Mouse (Mus musculus): Measurements from ENCODE around the gene Rtel1. TPM values are rescaled to one million over a fixed set of nuclear protein-coding genes. Genes with fewer than 3 reads are reported as not detected.

Rtel1 gene
- 10 to 100 TPM; 12.0 to 13.0 TPM for total RNA-seq (2021)
- long read RNA-seq, experiment 1, full-length matches to known transcripts: 1 of 6 reads
- long read RNA-seq, experiment 1, partial matches to known transcripts: 2 of 6 reads
- long read RNA-seq, experiment 1, other reads (novel, unspliced or antisense): 3 of 6 reads
- long read RNA-seq, experiment 2, full-length matches to known transcripts: 1 of 1 reads
- long read RNA-seq, experiment 2, partial matches to known transcripts: 0 of 1 reads
- long read RNA-seq, experiment 2, other reads (novel, unspliced or antisense): 0 of 1 reads

DNA sequence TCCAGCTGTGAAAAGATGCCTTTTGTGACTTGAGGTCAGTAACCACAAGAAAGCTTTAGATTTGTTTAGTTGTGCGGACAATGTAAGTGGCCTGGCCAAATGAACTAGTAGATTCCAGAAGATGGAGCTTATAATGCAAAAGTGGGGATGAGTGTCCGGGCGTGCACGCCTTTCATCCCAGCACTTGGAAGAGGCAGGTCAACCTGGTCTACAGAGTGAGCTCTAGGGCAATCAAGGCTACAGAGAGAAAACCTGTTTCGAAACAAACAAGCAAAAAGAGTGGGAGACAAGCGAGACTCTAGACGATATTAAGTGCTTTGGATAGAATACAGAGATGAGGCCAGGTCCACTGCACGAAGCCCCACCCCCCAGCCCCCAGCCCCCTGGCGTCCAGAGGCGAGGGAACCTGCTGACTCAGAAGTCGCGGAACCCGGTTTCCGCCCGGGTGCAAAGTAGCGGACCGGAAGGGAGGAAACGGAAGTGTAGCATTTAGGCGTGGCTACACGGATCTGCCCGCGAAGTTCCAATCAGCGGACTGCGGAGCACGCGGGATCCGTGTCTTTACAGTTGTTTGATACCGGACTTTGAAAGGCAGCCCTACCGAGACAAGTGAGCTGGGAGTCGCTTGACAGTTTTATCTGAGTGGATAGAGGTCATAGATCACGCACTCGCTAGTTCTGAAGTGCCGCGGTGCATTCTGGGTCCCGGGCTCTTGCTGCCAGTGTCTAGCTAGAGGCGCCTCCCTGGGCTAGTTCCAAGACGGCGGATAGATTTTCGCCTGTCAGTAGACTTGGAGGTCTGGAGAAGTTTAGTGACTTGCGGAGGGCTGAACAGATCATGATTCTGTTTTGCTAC lies at the start of gene Rtel1:
TSS of gene Rtel1 (plus strand) at position 492 of the 855 bp plus-strand sequence.
- peak within 1 kb of the TSS; percentile 95 for H3K27ac ChIP-seq
- intact Hi-C loops (cut with DNase I): loop anchor here (5.0 kb wide), 1 partner anchor 132 kb away; the partner anchor contains the start of gene Ppdpf

DNA sequence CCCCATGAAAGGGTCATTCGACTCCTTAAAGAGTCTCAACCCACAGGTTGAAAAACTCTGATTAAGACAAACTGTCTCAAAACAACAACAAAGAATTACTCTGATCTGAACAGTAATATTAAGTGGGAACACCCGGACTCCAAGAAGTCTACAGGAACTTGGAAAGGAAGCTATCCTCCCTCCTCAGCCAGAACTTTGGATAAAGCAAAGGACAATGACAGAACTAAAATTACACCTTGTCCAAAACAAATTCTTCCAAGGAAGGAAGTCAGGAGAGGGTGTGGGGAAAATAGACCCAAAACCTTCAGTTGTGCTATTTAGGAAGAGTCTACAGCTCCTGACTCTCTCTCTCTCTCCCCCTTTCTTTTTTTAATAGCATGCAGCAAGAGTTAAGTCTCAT lies 47.4 kb upstream of the Rtel1 start:
- no peak for DNase-seq
- Histone ChIP-seq H3K27ac (peak overlapping the region; percentile 46), H3K4me3 (no peak overlapping the region)
- intact Hi-C loops (cut with DNase I): no loop called here
- TF ChIP-seq CTCF (IDR thresholded peaks at IDR 0.05): no peak

More for the DNA sequence above, at the start of gene Rtel1:
- peak; percentile 42 for TF ChIP-seq CTCF (IDR thresholded peaks at IDR 0.05)
- H3K4me3 ChIP-seq: peak within 1 kb of the TSS; percentile 71
- peak; percentile 88 for DNase-seq

GRCm38 (mm10) chr2:181273829-181274228 lies 45.7 kb upstream of the Rtel1 start:
- H3K4me3 ChIP-seq: no peak overlapping the region
- H3K27ac ChIP-seq: no peak overlapping the region
- intact Hi-C loops (cut with DNase I): no loop called here
- TF ChIP-seq CTCF (IDR thresholded peaks at IDR 0.05): no peak
- no peak for DNase-seq

DNA sequence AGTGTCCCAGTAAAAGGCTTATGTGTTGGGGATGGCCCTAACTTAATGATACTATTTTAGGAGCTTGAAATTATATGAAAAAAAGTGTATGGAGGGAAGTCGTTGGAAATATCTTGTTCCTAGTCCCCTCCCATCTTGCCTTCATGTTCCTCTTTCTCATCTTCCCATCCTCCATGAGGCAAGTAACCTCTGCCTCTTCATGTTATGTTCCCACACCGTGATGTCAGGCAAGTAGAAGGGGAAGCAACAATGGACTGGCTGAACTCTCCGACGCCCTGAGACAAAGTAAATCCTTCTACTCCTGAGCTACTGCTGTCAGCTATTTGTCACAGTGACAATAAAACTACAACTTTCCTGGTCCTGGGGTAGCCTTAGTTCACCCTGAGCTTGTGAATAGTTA lies 44.9 kb upstream of the Rtel1 start:
- no peak for DNase-seq
- Histone ChIP-seq H3K27ac (no peak overlapping the region), H3K4me3 (no peak overlapping the region)
- intact Hi-C loops (cut with DNase I): no loop called here
- TF ChIP-seq CTCF (IDR thresholded peaks at IDR 0.05): no peak

- TF ChIP-seq CTCF (IDR thresholded peaks at IDR 0.05): no peak
- Histone ChIP-seq H3K27ac (peak overlapping the region; percentile 46; the same call in 1 of the 2 replicates), H3K4me3 (no peak overlapping the region)
- no peak for DNase-seq
- intact Hi-C loops (cut with DNase I): no loop called here
Observed at GRCm38 (mm10) chr2:181276766-181277165, 42.8 kb upstream of the Rtel1 start.

- no peak for DNase-seq
- TF ChIP-seq CTCF (IDR thresholded peaks at IDR 0.05): no peak
- intact Hi-C loops (cut with DNase I): no loop called here
- Histone ChIP-seq H3K4me3 (no peak overlapping the region), H3K27ac (no peak overlapping the region)
Observed at GRCm38 (mm10) chr2:181277866-181278265, 41.7 kb upstream of the Rtel1 start.

- Histone ChIP-seq H3K4me3 (no peak overlapping the region), H3K27ac (peak overlapping the region; percentile 41)
- DNase-seq: no peak
- intact Hi-C loops (cut with DNase I): no loop called here
- no peak for TF ChIP-seq CTCF (IDR thresholded peaks at IDR 0.05)
Observed at GRCm38 (mm10) chr2:181279968-181280367, 39.6 kb upstream of the Rtel1 start.

- intact Hi-C loops (cut with DNase I): loop anchor here (2.0 kb wide), 1 partner anchor 100 kb away; the partner anchor contains the start of gene Ppdpf
- no peak for TF ChIP-seq CTCF (IDR thresholded peaks at IDR 0.05)
- DNase-seq: no peak
Observed at GRCm38 (mm10) chr2:181286629-181287337, 32.8 kb upstream of the Rtel1 start.

DNA sequence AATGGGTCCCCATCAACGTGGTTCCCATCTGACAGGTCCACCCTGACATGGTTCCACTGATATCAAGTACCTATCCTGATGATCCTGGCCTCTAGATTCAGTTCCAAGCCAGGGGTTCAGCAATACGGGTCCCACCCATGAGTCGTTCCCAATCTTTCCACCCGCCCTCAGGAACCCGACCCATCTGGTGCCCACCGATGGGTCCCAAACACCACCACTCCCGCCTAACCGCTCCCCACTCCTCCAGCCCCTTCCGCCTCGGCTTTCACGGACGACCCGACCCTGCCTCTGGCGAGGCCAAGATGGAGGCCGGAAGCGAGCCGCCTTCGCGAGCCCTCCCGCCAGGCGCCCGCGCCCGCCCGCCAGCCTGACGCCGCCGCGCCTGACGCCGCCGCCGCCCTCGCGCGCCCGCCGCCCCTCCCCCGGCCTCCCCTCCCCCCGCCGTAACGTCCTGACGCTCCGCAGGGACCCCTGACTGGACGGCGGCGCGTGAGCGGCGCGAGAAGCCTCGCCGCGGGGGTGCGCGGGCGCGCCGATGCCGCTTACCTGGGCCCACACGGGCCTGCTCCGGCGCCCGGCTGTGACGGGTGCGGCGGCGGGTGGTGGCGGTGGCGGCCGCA lies 32.1 kb upstream of the Rtel1 start:
- intact Hi-C loops (cut with DNase I): loop anchor here (2.0 kb wide), 1 partner anchor 101 kb away; the partner anchor contains the start of gene Ppdpf

More at GRCm38 (mm10) chr2:181286629-181287337, 32.8 kb upstream of the Rtel1 start:
- Histone ChIP-seq H3K4me3 (peak overlapping the region; percentile 78), H3K27ac (peak overlapping the region; percentile 96)

DNA sequence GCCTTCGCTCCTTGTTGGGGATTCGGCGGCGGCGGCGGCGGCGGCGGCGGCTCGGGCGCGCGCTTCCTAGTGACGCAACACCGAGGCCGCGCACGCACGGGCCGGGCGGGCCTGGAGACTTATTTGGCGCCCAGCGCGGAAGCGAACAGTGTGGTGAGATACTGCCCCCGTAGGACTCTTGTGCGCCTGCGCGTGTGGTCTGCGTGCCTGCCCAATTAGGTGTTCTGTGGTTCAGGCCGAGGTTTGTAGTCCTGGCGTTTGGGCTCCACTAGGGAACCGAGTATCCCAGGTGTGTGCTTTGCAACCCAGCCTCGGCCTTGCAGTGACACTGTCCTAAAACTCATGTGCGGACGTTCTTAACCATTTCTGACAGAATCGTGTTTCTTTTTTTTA lies 31.6 kb upstream of the Rtel1 start, which contains the start of gene Gmeb2:
TSS of gene Gmeb2 (minus strand) at position 78 of the 393 bp plus-strand sequence.
- TF ChIP-seq CTCF (IDR thresholded peaks at IDR 0.05): peak; percentile 53
- intact Hi-C loops (cut with DNase I): loop anchor here (2.0 kb wide), 1 partner anchor 101 kb away; the partner anchor contains the start of gene Ppdpf
- peak within 1 kb of the TSS; percentile 96 for H3K27ac ChIP-seq

More for the DNA sequence above, 32.1 kb upstream of the Rtel1 start:
- no peak for TF ChIP-seq CTCF (IDR thresholded peaks at IDR 0.05)
- DNase-seq: peak; percentile 93
- Histone ChIP-seq H3K27ac (peak overlapping the region; percentile 96), H3K4me3 (peak overlapping the region; percentile 78)

GRCm38 (mm10) chr2:181288691-181289090 lies 30.8 kb upstream of the Rtel1 start:
- H3K27ac ChIP-seq: peak overlapping the region; percentile 96; the same call in 1 of the 2 replicates
- no peak for DNase-seq
- peak overlapping the region; percentile 78 for H3K4me3 ChIP-seq
- intact Hi-C loops (cut with DNase I): no loop called here
- no peak for TF ChIP-seq CTCF (IDR thresholded peaks at IDR 0.05)

More for the DNA sequence above, 31.6 kb upstream of the Rtel1 start, which contains the start of gene Gmeb2:
- DNase-seq: peak; percentile 97
- peak within 1 kb of the TSS; percentile 78 for H3K4me3 ChIP-seq

DNA sequence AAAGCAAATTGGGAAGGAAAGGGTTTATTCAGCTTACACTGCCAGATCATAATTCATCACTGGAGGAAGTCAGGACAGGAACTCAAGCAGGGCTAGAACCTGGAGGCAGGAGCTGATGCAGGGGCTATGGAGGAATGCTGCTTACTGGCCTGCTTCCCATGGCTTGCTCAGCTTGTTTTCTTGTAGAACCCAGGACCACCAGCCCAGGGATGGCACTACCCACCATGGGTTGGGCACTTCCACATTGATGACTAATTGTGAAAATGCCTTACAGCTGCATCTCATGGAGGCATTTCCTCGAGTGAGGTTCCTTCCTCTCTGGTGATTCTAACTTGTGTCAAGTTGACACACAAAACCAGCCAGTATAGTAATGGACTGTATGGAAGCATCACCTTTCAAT lies 28.6 kb upstream of the Rtel1 start:
- TF ChIP-seq CTCF (IDR thresholded peaks at IDR 0.05): no peak
- H3K27ac ChIP-seq: no peak overlapping the region
- no peak for DNase-seq
- intact Hi-C loops (cut with DNase I): no loop called here
- no peak overlapping the region for H3K4me3 ChIP-seq
